Mouse (Mus musculus): ENCODE results near the gene Atp2c1. TPM values are rescaled to one million over a fixed set of nuclear protein-coding genes. Genes with fewer than 3 reads are reported as not detected.
A peak's percentile ranks its signal among the peaks of the same experiment; 100 is the strongest.

The Atp2c1 gene
- total and polyA plus RNA-seq, 3 experiments: 45.8 to 60.7 (median 51.7) TPM

GRCm38 (mm10) chr9:105395218-105395627 lies 131.9 kb downstream of the Atp2c1 start, which contains the start of the genes Aste1 and Nek11 (continued):
- TF ChIP-seq BHLHE40 (IDR thresholded peaks at IDR 0.05; ENCODE audit: low read depth, low read length) (peak; percentile 24; the same call in 1 of the 2 replicates), HCFC1 (IDR thresholded peaks at IDR 0.05; ENCODE audit: low read depth, low read length) (peak; percentile 66), NRF1 (IDR thresholded peaks at IDR 0.05; ENCODE audit: low read depth, low read length) (no peak), PAX5 (IDR thresholded peaks at IDR 0.05; ENCODE audit: low read length) (no peak), UBTF (IDR thresholded peaks at IDR 0.05; ENCODE audit: low read depth, low read length) (no peak), JUND (conservative IDR thresholded peaks at IDR 0.05; ENCODE audit: low read depth, low read length) (no peak), GABPA (IDR thresholded peaks at IDR 0.05; ENCODE audit: insufficient replicate concordance, low read depth, low read length) (no peak)

- dilution Hi-C loops (cut with MboI; ENCODE audit: extremely low pct_ligation_motif_present, extremely low pct_unique_long_range_greater_than_20kb, low sequenced_read_pairs): no loop called here
- H3K27me3 ChIP-seq (replicated peaks): peaks cover 3% of the 10 kb centered on the region
- H3K27ac ChIP-seq (ENCODE audit: insufficient read depth, low read depth): no peak overlapping the region
- in situ Hi-C loops (cut with MboI; ENCODE audit: low pct_ligation_motif_present, low pct_unique_long_range_greater_than_20kb, low sequenced_read_pairs): loop anchor here (10.0 to 25.0 kb wide), 3 partner anchors 257 to 820 kb away; partner anchors contain the start of genes 1700080E11Rik, Mrpl3 and Nudt16
- H3K4me3 ChIP-seq (replicated peaks in 1 of 3; ENCODE audit: low read depth in 2 of 3, low read length in 2 of 3, poor library complexity in 1 of 3): peak overlapping the region; percentile 45 to 87 (median 82)
- no peaks in the 10 kb centered on the region for H3K9me3 ChIP-seq (replicated peaks; ENCODE audit: low read length)
- H3K4me2 ChIP-seq (ENCODE audit: insufficient read depth, low read depth, poor library complexity, severe bottlenecking): peak overlapping the region; percentile 93
- peaks cover 15 to 30% of the 10 kb centered on the region in 2 experiments for H3K36me3 ChIP-seq (replicated peaks in 1 of 2; ENCODE audit: control insufficient read depth in 1 of 2, insufficient read depth in 1 of 2, low read length in 1 of 2)
- no peak for DNase-seq (ENCODE audit: extremely low read depth)
- TF ChIP-seq NELFE (IDR thresholded peaks at IDR 0.05; ENCODE audit: low read depth, low read length) (no peak), POLR2A (IDR thresholded peaks at IDR 0.05; ENCODE audit: low read depth, low read length) (no peak)
- H3K4me1 ChIP-seq (ENCODE audit: control insufficient read depth in 1 of 2, insufficient read depth in 2 of 2): peaks cover 10 to 45% of the 10 kb centered on the region in 2 experiments
- H3K79me2 ChIP-seq (replicated peaks; ENCODE audit: control insufficient read depth, extremely low read depth, insufficient read depth, poor library complexity, severe bottlenecking): peaks cover 29% of the 10 kb centered on the region
- no peak overlapping the region; the same call in 1 of the 2 replicates for H3K9ac ChIP-seq (ENCODE audit: insufficient read depth, low read depth)
These were observed 132.4 kb downstream of the Atp2c1 start for GRCm38 (mm10) chr9:105394720-105395119.

- Histone ChIP-seq H3K36me3 (replicated peaks in 1 of 2; ENCODE audit: control insufficient read depth in 1 of 2, insufficient read depth in 1 of 2, low read length in 1 of 2) (no peaks in the 10 kb centered on the region), H3K9ac (ENCODE audit: insufficient read depth, low read depth) (no peak overlapping the region), H3K27me3 (replicated peaks) (peaks cover 3% of the 10 kb centered on the region), H3K27ac (ENCODE audit: insufficient read depth, low read depth) (no peak overlapping the region), H3K4me2 (ENCODE audit: insufficient read depth, low read depth, poor library complexity, severe bottlenecking) (no peak overlapping the region), H3K4me1 (ENCODE audit: control insufficient read depth in 1 of 2, insufficient read depth in 2 of 2) (peaks cover 17 to 42% of the 10 kb centered on the region in 2 experiments), H3K4me3 (replicated peaks in 1 of 3; ENCODE audit: low read depth in 2 of 3, low read length in 2 of 3, poor library complexity in 1 of 3) (no peak overlapping the region), H3K9me3 (replicated peaks; ENCODE audit: low read length) (no peaks in the 10 kb centered on the region), H3K79me2 (replicated peaks; ENCODE audit: control insufficient read depth, extremely low read depth, insufficient read depth, poor library complexity, severe bottlenecking) (no peaks in the 10 kb centered on the region)
- dilution Hi-C loops (cut with MboI; ENCODE audit: extremely low pct_ligation_motif_present, extremely low pct_unique_long_range_greater_than_20kb, low sequenced_read_pairs): no loop called here
- no peak for TF ChIP-seq GABPA (IDR thresholded peaks at IDR 0.05; ENCODE audit: insufficient replicate concordance, low read depth, low read length)
- no peak for TF ChIP-seq JUND (conservative IDR thresholded peaks at IDR 0.05; ENCODE audit: low read depth, low read length)
- no peak for TF ChIP-seq ZKSCAN1 (IDR thresholded peaks at IDR 0.05; ENCODE audit: borderline replicate concordance, low read depth, low read length)
- no peak for TF ChIP-seq CTCF (conservative IDR thresholded peaks at IDR 0.05 in 1 of 2, IDR thresholded peaks at IDR 0.05 in 1 of 2; ENCODE audit: low read depth in 2 of 2, low read length in 2 of 2)
- no peak for TF ChIP-seq RAD21 (IDR thresholded peaks at IDR 0.05; ENCODE audit: low read depth, low read length)
- no peak for TF ChIP-seq MAFK (IDR thresholded peaks at IDR 0.05; ENCODE audit: insufficient replicate concordance, low read length)
- no peak for TF ChIP-seq MAZ (IDR thresholded peaks at IDR 0.05; ENCODE audit: low read depth, low read length)
- no peak for TF ChIP-seq ELF1 (IDR thresholded peaks at IDR 0.05; ENCODE audit: low read depth, low read length)
- no peak for TF ChIP-seq ZNF384 (IDR thresholded peaks at IDR 0.05; ENCODE audit: low read depth, low read length)
- TF ChIP-seq EP300 (IDR thresholded peaks at IDR 0.05; ENCODE audit: low read length): no peak
- no peak for TF ChIP-seq MXI1 (IDR thresholded peaks at IDR 0.05; ENCODE audit: low read depth, low read length)
- no peak for TF ChIP-seq MAX (IDR thresholded peaks at IDR 0.05; ENCODE audit: low read length)
- TF ChIP-seq E2F4 (IDR thresholded peaks at IDR 0.05; ENCODE audit: insufficient replicate concordance, low read depth, low read length): no peak
- DNase-seq (ENCODE audit: extremely low read depth): no peak
- in situ Hi-C loops (cut with MboI; ENCODE audit: low pct_ligation_motif_present, low pct_unique_long_range_greater_than_20kb, low sequenced_read_pairs): loop anchor here (10.0 to 25.0 kb wide), 3 partner anchors 253 to 816 kb away; partner anchors contain the start of genes 1700080E11Rik, Mrpl3 and Nudt16
These were observed 136.5 kb downstream of the Atp2c1 start for GRCm38 (mm10) chr9:105390616-105391015.
